Mouse (Mus musculus): ENCODE measurements around the gene Gm3424.
"Not testable (repeated sequence)": the region's sequence is repeated elsewhere in the genome, so short reads cannot be mapped to it uniquely, and the experiment has no call there.

The Gm3424 gene

GRCm38 (mm10) chr14:5830229-5830628 lies at the start of gene Gm3424:
Gene Gm3424 (minus strand): TSS chr14:5830329.
- DNase-seq: not testable (repeated sequence)

GRCm38 (mm10) chr14:5879791-5880190 lies 49.7 kb upstream of the Gm3424 start:
- not testable (repeated sequence) for DNase-seq

DNA sequence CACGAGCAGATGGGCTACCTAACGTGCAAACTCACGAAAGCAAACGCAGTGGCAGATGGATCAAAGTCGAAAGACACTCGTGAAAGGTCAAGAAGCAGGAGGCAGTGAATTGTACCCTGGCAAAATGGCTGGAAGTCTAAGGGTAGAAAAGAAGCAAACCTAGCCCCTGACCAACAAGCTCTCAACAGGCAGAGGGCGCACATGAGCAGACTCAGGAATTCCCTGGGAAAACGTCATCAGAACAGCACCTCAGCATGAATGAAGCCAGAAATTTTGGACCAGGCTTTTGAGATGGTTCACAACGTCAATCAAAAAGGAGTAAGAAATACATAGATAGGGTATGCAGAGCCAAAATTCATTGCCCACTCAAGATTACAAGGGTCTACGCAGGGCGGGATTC lies 49.0 kb upstream of the Gm3424 start:
- DNase-seq: peak; percentile 8

DNA sequence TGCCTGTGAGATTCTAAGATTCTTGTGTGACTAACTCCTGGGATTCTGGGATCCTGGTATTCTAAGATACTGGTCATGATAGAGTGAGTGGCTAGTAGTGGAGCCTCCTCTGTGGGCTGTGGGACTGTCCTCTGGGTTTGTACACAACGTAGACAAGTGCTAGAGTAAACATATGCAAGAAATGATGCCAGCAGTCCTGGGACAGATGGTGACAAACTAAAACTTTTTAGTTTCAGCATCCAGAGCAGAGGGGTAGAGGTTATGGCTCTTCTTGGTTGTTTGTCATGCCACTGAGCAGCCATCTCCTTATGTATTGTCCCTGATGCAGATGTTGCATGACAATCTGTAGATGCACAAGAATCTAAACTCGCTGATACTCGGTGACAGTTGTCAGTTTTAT lies 25.8 kb upstream of the Gm3424 start:
- DNase-seq: not testable (repeated sequence)

- not testable (repeated sequence) for DNase-seq
Observed at GRCm38 (mm10) chr14:5812699-5813356, 17.3 kb downstream of the Gm3424 start.

- DNase-seq: not testable (repeated sequence)
Observed at GRCm38 (mm10) chr14:5807882-5808281, 22.2 kb downstream of the Gm3424 start, which contains the start of gene Gm3383. Gene Gm3383 (minus strand): TSS chr14:5807982.
